Mouse (Mus musculus): ENCODE measurements around the gene Armc2.

The Armc2 gene

DNA sequence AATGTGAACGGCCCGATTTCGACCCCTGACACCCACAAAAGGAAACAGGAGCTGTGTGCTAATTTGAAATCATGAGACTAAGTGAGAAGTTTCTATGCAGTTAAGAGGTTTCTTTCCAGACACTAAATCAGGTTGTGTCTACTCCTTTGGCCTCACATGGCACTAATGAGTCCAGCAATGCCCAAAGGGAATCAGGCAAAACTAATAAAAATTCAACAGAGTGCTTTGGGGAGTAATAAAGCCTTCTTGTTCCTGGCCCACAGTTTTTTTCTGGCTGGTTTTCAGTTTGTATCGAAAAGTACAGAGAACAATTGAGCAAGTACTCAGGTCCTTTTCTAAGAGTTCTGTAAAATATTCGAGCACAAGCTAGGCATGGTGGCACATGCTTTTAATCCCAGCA lies 4.2 kb downstream of the Armc2 start:
- no peak for DNase-seq (ENCODE audit: low read depth, low spot score)

DNA sequence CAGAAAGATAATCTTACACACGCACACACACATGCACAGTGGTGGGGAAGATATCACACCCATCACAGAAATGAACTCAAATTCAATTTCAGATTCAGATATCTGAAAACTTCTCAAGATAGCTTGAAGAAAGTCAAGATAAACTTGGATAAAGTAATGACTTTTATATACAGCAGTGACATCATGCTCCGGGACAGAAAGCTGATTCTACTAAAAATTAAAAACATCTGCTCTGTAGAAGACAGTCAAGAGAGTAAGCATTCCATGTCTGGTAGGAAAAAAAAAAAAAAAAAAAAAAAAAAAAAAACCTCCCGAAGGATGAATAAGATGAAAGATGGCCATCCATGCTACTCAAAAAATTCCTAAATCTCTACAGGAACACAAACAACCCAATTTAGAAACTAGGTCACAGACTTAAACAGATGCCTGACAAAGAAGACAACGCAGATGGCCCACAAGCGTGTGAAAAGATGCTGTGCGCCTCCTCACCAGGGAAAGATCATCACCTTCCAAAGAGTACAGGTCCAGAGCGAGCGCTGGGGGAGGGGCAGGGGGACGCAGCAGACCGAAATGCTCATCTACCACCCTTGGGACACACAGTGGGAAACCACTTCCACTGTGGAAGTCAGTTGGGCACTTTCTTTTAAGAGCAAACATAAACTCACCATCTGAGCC lies 7.3 kb downstream of the Armc2 start:
- DNase-seq (ENCODE audit: low read depth, low spot score) = no peak

GRCm38 (mm10) chr10:42005259-42005658 lies 13.0 kb downstream of the Armc2 start:
- DNase-seq (ENCODE audit: low read depth, low spot score) = no peak

GRCm38 (mm10) chr10:42004690-42005089 lies 13.6 kb downstream of the Armc2 start:
- DNase-seq (ENCODE audit: low read depth, low spot score) = no peak

DNA sequence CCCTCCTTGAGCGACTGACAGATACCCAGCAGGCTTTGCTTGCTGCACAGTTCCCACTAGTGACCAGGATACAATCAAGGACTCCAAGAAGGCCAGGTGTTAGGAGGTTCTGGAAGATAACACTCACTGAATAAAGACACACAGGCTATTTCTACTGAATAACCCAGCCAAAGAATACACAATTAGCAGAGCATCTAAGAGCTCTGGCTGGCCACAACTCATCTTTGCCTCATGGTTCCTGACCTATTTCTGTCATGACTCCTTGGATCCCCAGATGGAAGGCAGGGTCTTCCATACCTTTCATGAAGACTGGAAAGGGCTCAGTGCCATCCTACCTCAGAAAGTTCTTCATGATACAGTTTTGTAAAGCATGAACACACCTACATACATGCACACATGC lies 14.2 kb downstream of the Armc2 start:
- DNase-seq (ENCODE audit: low read depth, low spot score) = no peak

DNA sequence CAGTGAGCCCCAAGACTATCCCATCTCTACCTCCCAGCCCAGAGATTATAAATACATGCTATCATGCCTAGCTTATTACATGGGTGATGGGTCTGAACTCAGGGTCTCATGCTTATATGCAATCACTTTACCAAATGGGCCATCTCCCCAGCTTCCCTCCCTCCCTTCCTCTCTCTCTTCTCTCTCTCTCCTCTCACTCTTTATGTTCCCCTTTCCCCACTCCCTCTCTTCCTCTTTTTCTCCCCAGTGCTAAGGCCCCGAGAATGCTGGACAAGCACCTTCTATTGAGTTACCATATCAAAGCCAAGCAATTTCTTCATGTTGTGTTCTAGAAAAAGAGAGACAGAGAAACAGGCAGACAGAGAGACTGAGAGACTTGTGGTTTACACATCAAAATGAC lies 14.7 kb downstream of the Armc2 start:
- no peak for DNase-seq (ENCODE audit: low read depth, low spot score)

DNA sequence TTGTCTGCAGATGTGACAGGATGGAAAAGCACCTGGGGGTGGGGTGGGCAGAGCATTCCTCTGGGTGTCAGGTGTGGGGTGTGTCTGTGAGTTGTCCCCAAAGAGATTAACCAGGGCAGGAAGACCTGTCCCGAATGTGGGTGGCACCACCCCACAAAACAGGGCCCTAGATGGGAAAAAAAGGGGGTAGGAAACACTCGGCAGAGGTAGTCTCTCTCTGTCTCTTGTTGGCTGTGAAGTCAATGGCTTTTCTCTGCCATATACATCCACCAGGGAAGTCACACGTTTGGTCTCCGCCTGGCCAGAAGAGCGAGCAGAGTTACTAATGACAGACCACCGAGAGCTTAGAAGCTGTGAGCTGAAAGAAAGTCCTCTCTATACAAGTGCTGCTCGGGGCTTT lies 15.8 kb downstream of the Armc2 start:
- DNase-seq (ENCODE audit: low read depth, low spot score) = no peak

DNA sequence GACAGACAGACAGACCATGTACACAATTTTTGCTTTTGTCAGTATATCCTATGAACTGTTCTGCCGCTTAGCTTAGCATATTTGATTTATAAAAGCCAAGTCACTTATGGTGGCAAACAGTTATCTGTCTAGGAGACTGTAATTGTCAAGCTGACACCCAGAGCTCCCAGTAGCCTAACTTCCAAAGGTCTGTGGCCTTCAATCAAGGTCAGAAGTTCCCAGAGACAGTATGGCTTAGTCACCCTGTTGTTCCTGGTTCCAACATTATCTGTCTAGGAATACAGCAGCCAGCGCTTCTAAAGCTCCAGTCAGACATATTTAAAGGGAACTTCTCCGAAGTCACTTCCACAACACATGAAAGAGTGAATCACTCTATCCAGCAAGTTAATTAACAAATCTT lies 17.0 kb downstream of the Armc2 start:
- DNase-seq (ENCODE audit: low read depth, low spot score) = no peak

DNA sequence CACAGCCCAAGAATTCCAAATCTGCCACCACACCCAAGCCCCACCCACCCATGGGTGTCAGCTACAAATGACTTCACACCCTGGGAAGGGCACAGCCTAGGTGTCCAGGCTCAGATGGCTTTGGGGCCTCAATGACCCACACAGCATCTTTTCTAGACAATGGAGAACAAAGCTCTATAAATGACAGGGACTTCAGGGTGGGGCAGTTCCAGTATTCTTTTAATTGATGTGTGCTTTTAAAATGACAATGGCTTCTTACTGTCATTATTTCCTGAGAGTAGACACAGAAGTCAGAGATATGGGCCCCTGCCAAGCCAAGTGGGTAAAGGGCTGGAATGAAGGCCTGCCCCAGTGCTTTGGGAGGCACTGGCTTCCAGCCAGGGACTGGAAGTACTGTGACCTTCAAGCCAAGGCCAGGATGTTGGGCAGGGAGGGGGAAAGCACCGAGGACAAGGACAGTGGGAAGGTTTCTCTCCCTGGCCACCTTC lies 20.5 kb downstream of the Armc2 start:
- no peak for DNase-seq (ENCODE audit: low read depth, low spot score)

DNA sequence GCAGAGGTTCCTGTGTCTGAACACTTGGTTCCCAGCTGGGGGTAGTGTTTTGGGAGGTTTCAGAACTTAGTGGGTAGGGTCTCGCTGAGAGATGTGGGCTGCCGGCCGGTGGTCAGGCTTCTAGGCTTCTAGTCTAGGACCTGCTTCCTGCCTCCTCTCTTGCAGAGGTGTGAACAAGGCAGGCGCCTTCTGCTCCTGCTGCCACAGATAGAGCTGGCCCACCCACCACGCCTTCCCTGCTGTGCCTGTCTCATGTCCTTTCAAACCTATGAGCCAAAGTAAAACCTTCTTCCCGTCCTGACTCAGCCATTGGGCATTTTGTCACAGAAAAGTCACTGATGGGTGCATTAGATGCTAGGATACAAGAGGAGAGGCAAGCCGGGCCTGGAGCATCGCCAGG lies 22.1 kb downstream of the Armc2 start:
- no peak for DNase-seq (ENCODE audit: low read depth, low spot score)

DNA sequence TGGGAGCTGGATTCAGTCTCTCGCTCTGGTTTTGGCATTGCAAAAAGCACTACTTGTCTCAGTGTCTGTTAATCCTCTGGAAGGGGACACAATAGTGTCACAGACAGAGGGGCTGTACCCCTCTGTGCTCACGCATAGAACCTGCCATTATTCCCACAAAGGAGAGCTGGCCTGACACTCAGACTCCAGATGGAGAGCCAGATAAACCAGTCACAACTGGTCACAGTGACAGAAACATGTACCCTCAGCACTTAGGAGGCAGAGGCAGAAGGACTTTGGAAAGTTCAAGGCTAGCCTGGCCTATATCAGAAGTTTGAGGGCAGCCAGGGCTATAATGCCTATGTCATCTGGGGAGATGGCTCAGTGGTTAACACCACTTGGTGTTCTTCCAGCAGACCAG lies 23.2 kb downstream of the Armc2 start:
- DNase-seq (ENCODE audit: low read depth, low spot score) = no peak

GRCm38 (mm10) chr10:41994578-41994977 lies 23.7 kb downstream of the Armc2 start:
- no peak for DNase-seq (ENCODE audit: low read depth, low spot score)

DNA sequence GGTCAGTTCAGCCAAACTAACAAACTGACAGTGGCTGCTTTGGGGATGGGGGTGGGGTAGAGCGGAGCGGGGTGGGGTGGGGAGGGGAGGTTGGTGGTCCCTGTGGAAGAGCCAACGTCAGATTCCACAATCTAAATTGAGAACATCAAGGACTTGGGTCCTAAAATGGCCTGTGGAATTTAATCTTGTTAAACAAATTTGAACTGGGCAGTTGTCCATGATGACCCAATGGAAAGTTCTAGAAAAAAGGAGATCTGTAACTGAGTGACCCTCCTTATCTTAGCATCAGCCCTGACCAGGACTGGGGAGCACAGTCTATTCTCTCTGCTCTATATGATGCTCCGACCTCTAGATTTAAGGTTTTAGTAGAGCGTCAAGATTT lies 26.2 kb downstream of the Armc2 start:
- no peak for DNase-seq (ENCODE audit: low read depth, low spot score)

GRCm38 (mm10) chr10:41991364-41992058 lies 26.7 kb downstream of the Armc2 start:
- DNase-seq (ENCODE audit: low read depth, low spot score) = no peak

- DNase-seq (ENCODE audit: low read depth, low spot score) = no peak
These were observed 27.3 kb downstream of the Armc2 start for GRCm38 (mm10) chr10:41990896-41991295.

DNA sequence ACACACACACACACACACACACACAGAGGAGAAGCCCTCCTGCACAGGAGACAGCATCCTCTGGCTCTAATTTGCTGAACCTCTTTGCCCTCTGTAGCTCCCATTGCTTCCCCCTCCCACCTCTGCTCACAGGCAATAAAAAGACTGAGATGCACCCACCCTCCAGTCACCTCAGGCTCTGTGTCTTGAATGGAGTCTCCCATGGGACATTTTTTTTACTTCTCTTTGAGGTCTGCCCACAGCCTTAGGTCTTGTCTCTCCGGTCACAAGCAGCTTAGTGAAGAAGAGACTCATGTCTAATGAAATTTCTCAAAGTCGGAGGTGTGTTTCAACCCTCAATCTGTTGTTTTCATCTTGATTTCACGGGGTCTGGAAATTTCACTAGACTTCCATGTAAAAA lies 29.3 kb downstream of the Armc2 start:
- no peak for DNase-seq (ENCODE audit: low read depth, low spot score)

DNA sequence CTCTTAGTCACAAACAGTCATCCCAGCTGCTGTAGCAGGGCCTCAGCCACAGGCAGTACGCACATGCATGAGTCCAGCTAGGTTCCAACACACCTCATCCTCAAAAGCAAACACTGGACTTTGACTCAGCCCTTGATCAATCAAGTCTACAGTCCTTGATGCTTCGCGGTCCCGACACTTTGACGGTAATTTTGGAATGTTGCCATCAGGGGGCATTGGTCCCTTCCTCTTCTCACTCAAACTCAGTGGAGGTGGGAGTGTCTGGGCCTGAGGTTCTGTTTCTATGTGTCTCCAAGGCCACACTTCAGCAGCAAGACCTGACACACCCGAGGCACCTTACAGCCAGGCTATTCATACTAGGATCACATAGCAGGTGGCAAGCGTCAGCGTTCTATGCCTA lies 32.1 kb downstream of the Armc2 start:
- DNase-seq (ENCODE audit: low read depth, low spot score) = no peak

- no peak for DNase-seq (ENCODE audit: low read depth, low spot score)
These were observed 34.0 kb downstream of the Armc2 start for GRCm38 (mm10) chr10:41984221-41984620.

- no peak for DNase-seq (ENCODE audit: low read depth, low spot score)
These were observed 35.4 kb downstream of the Armc2 start for GRCm38 (mm10) chr10:41982821-41983220.

GRCm38 (mm10) chr10:41980772-41981383 lies 37.4 kb downstream of the Armc2 start:
- peak; percentile 42 for DNase-seq (ENCODE audit: low read depth, low spot score)

- DNase-seq (ENCODE audit: low read depth, low spot score) = no peak
These were observed 39.6 kb downstream of the Armc2 start for GRCm38 (mm10) chr10:41978403-41979234.

DNA sequence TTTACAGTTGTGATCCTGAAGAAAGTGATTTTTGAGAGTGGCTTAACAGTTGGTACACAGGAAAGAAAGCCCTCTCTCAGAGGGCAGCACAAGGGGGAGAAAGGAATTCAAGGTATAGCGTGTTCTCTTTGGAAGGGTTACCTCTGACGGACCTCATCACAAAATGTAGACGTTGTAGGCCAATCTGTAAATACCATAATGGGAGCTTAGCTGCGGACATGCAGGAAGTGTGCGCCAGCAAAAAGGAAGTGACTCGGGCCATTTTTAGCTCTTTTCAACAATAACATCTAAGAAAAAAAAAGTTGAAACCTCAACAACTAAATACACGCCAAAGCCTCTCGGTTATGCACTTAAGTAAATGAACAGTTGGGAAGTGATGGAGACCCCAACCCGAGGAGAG lies 45.6 kb downstream of the Armc2 start:
- no peak for DNase-seq (ENCODE audit: low read depth, low spot score)

All from c-Kit-negative CD71-positive TER-119-positive erythroid progenitor cells, embryonic 14.5 days (primary cell).